Mouse (Mus musculus): ENCODE data around the gene Gm49318. TPM values are rescaled to one million over a fixed set of nuclear protein-coding genes. Genes with fewer than 3 reads are reported as not detected.

The Gm49318 gene
- polyA plus RNA-seq, 1 experiment = not detected

GRCm38 (mm10) chr9:22030386-22030785 is 40.7 kb downstream of the Gm49318 start:
- H3K4me1 ChIP-seq (ENCODE audit: control insufficient read depth, insufficient read depth, low read length) = peaks cover 26% of the 10 kb centered on the region
- no peak for TF ChIP-seq CTCF (IDR thresholded peaks at IDR 0.05; ENCODE audit: insufficient read depth, low read depth, low read length)
- TF ChIP-seq POLR2A (IDR thresholded peaks at IDR 0.05; ENCODE audit: insufficient read depth, low read depth, low read length) = no peak
- no peak overlapping the region for H3K27ac ChIP-seq (ENCODE audit: insufficient read depth, low read depth, low read length)
- 74% methylated on average over 9 of the region's 9 CpGs for WGBS
- no peak overlapping the region for H3K4me3 ChIP-seq (ENCODE audit: insufficient read depth, low read depth, low read length)

- H3K27ac ChIP-seq (ENCODE audit: insufficient read depth, low read depth, low read length) = no peak overlapping the region
- H3K4me1 ChIP-seq (ENCODE audit: control insufficient read depth, insufficient read depth, low read length) = peaks cover 23% of the 10 kb centered on the region
- TF ChIP-seq POLR2A (IDR thresholded peaks at IDR 0.05; ENCODE audit: insufficient read depth, low read depth, low read length) = no peak
- TF ChIP-seq CTCF (IDR thresholded peaks at IDR 0.05; ENCODE audit: insufficient read depth, low read depth, low read length) = no peak
- no peak overlapping the region for H3K4me3 ChIP-seq (ENCODE audit: insufficient read depth, low read depth, low read length)
- WGBS = 24% methylated on average over 7 of the region's 7 CpGs
Observed at GRCm38 (mm10) chr9:22028467-22028866, 42.6 kb downstream of the Gm49318 start.

- TF ChIP-seq CTCF (IDR thresholded peaks at IDR 0.05; ENCODE audit: insufficient read depth, low read depth, low read length) = no peak
- no peak for TF ChIP-seq POLR2A (IDR thresholded peaks at IDR 0.05; ENCODE audit: insufficient read depth, low read depth, low read length)
- Histone ChIP-seq H3K4me3 (ENCODE audit: insufficient read depth, low read depth, low read length) (no peak overlapping the region), H3K27ac (ENCODE audit: insufficient read depth, low read depth, low read length) (no peak overlapping the region), H3K4me1 (ENCODE audit: control insufficient read depth, insufficient read depth, low read length) (peaks cover 7% of the 10 kb centered on the region)
- WGBS = 60% methylated on average over 8 of the region's 8 CpGs
Observed at GRCm38 (mm10) chr9:22024592-22024991, 46.5 kb downstream of the Gm49318 start.

GRCm38 (mm10) chr9:22017208-22017825 is 53.7 kb downstream of the Gm49318 start:
- TF ChIP-seq CTCF (IDR thresholded peaks at IDR 0.05; ENCODE audit: insufficient read depth, low read depth, low read length) (no peak), POLR2A (IDR thresholded peaks at IDR 0.05; ENCODE audit: insufficient read depth, low read depth, low read length) (no peak)
- Histone ChIP-seq H3K4me3 (ENCODE audit: insufficient read depth, low read depth, low read length) (no peak overlapping the region), H3K27ac (ENCODE audit: insufficient read depth, low read depth, low read length) (no peak overlapping the region), H3K4me1 (ENCODE audit: control insufficient read depth, insufficient read depth, low read length) (peaks cover 17% of the 10 kb centered on the region)
- WGBS = 74% methylated on average over 7 of the region's 7 CpGs

GRCm38 (mm10) chr9:22016245-22016644 is 54.8 kb downstream of the Gm49318 start:
- TF ChIP-seq POLR2A (IDR thresholded peaks at IDR 0.05; ENCODE audit: insufficient read depth, low read depth, low read length) = no peak
- no peak for TF ChIP-seq CTCF (IDR thresholded peaks at IDR 0.05; ENCODE audit: insufficient read depth, low read depth, low read length)
- H3K4me3 ChIP-seq (ENCODE audit: insufficient read depth, low read depth, low read length) = no peak overlapping the region
- H3K4me1 ChIP-seq (ENCODE audit: control insufficient read depth, insufficient read depth, low read length) = peaks cover 19% of the 10 kb centered on the region
- H3K27ac ChIP-seq (ENCODE audit: insufficient read depth, low read depth, low read length) = no peak overlapping the region
- WGBS = 61% methylated on average over 10 of the region's 10 CpGs

DNA sequence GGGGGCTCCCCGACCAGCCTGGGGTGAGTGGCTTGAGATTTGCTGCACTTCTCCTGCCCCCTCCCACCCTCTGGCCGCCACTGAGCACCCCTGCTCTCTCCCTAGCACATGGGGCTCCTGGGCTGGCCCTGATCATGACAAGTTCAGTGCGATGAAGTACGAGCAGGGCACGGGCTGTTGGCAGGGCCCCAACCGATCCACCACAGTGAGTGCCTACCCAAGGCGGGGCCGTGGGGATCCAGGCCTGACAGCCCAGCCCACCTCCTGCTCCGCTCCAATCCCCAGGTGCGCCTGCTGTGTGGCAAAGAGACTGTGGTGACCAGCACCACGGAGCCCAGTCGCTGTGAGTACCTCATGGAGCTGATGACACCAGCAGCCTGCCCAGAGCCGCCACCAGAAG is 58.3 kb downstream of the Gm49318 start:
- no peak overlapping the region for H3K4me3 ChIP-seq (ENCODE audit: insufficient read depth, low read depth, low read length)
- H3K4me1 ChIP-seq (ENCODE audit: control insufficient read depth, insufficient read depth, low read length) = peaks cover 16% of the 10 kb centered on the region; the same call in 1 of the 2 replicates
- no peak overlapping the region for H3K27ac ChIP-seq (ENCODE audit: insufficient read depth, low read depth, low read length)
- TF ChIP-seq POLR2A (IDR thresholded peaks at IDR 0.05; ENCODE audit: insufficient read depth, low read depth, low read length) (no peak), CTCF (IDR thresholded peaks at IDR 0.05; ENCODE audit: insufficient read depth, low read depth, low read length) (no peak)
- WGBS = 76% methylated on average over 13 of the region's 13 CpGs

DNA sequence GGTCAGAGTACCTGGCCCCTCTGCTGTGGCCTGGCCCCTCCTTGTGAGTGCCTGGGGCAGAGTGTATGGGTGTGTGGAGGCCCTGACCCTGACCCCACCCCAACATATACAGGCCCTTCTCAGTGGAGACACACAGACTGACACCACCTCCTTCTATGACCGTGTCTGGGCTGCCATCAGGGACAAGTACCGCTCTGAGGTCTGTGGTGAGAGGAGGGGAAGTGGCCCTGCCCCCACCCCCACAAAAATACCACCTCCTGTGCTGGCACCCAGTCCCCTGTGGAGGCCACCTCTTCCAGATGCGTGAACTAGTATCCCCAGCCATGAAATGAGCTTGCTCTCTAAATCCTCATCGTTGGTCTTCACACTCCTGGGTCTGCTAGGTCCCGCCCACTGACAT is 60.0 kb downstream of the Gm49318 start:
- WGBS = 69% methylated on average over 5 of the region's 5 CpGs
- Histone ChIP-seq H3K27ac (ENCODE audit: insufficient read depth, low read depth, low read length) (no peak overlapping the region), H3K4me1 (ENCODE audit: control insufficient read depth, insufficient read depth, low read length) (peaks cover 20% of the 10 kb centered on the region; the same call in 1 of the 2 replicates), H3K4me3 (ENCODE audit: insufficient read depth, low read depth, low read length) (no peak overlapping the region)
- TF ChIP-seq POLR2A (IDR thresholded peaks at IDR 0.05; ENCODE audit: insufficient read depth, low read depth, low read length) = no peak
- no peak for TF ChIP-seq CTCF (IDR thresholded peaks at IDR 0.05; ENCODE audit: insufficient read depth, low read depth, low read length)

GRCm38 (mm10) chr9:22004546-22004945 is 66.5 kb downstream of the Gm49318 start:
- Histone ChIP-seq H3K4me3 (ENCODE audit: insufficient read depth, low read depth, low read length) (no peak overlapping the region), H3K4me1 (ENCODE audit: control insufficient read depth, insufficient read depth, low read length) (peaks cover 23% of the 10 kb centered on the region), H3K27ac (ENCODE audit: insufficient read depth, low read depth, low read length) (no peak overlapping the region)
- no peak for TF ChIP-seq POLR2A (IDR thresholded peaks at IDR 0.05; ENCODE audit: insufficient read depth, low read depth, low read length)
- TF ChIP-seq CTCF (IDR thresholded peaks at IDR 0.05; ENCODE audit: insufficient read depth, low read depth, low read length) = no peak
- WGBS = 94% methylated on average over 12 of the region's 12 CpGs

DNA sequence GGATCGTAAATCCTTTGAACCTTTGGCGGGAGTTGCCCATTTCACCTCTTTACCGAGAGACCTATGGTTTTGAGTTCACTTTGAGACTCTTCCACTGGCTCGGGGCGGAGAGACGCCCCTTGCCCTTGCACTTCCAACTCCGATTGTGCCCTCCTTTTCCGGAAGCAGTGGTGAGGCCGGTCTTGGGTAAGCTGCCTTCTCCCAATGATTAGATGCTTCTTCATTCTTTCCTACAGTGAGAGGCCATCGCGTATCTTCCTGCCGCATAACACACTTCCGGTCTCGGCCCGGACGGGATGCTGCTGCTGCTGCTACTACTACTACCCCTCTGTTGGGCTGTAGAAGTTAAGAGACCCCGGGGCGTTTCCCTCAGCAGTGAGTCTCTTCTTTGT is 67.9 kb downstream of the Gm49318 start:
- H3K27ac ChIP-seq (ENCODE audit: insufficient read depth, low read depth, low read length) = peak overlapping the region; percentile 24; the same call in 1 of the 2 replicates
- 0% methylated on average over 18 of the region's 18 CpGs for WGBS
- H3K4me3 ChIP-seq (ENCODE audit: insufficient read depth, low read depth, low read length) = peak overlapping the region; percentile 65
- H3K4me1 ChIP-seq (ENCODE audit: control insufficient read depth, insufficient read depth, low read length) = peaks cover 23% of the 10 kb centered on the region
- TF ChIP-seq POLR2A (IDR thresholded peaks at IDR 0.05; ENCODE audit: insufficient read depth, low read depth, low read length) = no peak
- no peak for TF ChIP-seq CTCF (IDR thresholded peaks at IDR 0.05; ENCODE audit: insufficient read depth, low read depth, low read length)

Measured in olfactory bulb, adult 2 months (tissue).